Mouse (Mus musculus) right cerebral cortex, postnatal 36 days (tissue): ENCODE results near the gene Ckmt1.

Experiments
- DNase-seq, 2 experiments: peaks; one replicate each; pipeline ENCODE4 v3.0.0; 2022; ENCODE audit warnings: low spot score in 2 of 2, mixed read lengths in 1 of 2

The Ckmt1 gene

GRCm38 (mm10) chr2:121412843-121413386 lies 55.4 kb downstream of the Ckmt1 start:
- DNase-seq = peak in 1 of 2 experiments; percentile 3
